8 mouse cellular contexts compared by ENCODE assay signal in the genomic region with DNA sequence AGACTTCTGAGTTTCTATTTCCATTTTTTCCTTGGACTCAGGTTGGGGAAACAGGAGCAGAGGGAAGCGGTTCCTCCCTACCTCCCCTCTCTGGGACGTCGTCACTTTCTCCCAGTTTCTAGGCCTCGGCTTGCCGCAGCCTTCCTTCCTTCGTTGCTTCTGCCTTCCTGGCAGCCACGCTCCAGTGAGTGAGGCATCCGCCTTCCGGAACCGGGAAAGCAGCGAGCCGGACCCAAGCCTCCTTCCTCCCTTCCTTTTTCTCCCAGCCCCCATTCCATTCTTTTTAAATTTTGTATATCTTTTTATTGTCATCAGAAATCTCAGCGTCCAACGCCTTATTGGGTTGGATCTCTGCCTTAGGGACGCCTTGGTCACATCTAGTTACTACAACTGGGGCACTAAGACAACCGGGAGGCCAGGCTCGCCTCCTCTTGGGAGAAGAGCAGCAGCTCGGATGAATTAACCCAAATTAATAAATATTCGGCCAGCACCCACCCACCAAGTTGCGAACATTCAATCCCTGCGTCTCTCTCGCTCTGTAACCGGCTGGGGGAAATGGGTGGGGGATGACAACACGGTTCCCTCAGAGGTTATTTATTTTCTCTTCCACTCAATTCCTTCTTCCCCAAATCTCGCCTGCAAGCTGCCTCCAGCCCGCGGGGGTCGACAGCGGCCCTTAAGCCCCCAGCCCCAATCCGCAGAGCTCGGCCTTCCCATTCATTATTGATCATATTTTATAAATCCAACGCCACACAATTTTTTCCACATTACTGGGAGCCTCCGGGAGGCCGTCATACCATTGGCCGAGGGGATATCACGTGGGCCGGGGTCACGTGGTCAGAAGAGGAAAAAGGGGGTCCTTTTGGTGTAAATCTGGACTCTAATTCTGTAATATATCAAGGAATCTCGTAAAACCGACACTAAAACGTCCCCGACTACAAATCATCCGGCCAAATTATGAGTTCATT. TPM values are rescaled to one million over a fixed set of nuclear protein-coding genes. Genes with fewer than 3 reads are reported as not detected.
DNase-seq lines count a peak whose midpoint lies in the region; ATAC-seq lines count a peak whose summit lies in the region.

A gene (plus strand): TSS at position 853 of the 968 bp plus-strand sequence.

- peaks cover 32% of the 10 kb centered on the region for H3K4me1 ChIP-seq in midbrain, embryonic 10.5 days
- peaks cover 4% of the 10 kb centered on the region; the same call in 1 of the 2 replicates for H3K4me1 ChIP-seq in midbrain, embryonic 16.5 days (ENCODE audit: control insufficient read depth, insufficient read depth, low read length)
- H3K4me1 ChIP-seq in forebrain, embryonic 15.5 days = peaks cover 13% of the 10 kb centered on the region

- no peaks in the 10 kb centered on the region for H3K9me3 ChIP-seq in midbrain, embryonic 10.5 days (replicated peaks)
- no peaks in the 10 kb centered on the region for H3K9me3 ChIP-seq in midbrain, embryonic 16.5 days (replicated peaks; ENCODE audit: control insufficient read depth, low read length, poor library complexity, severe bottlenecking)
- no peaks in the 10 kb centered on the region for H3K9me3 ChIP-seq in forebrain, embryonic 15.5 days

- DNase-seq in midbrain, embryonic 10.5 days (ENCODE audit: low spot score) = no peak
- peak; percentile 91 for DNase-seq in kidney, postnatal 14 days
- DNase-seq in neural tube, embryonic 10.5 days (ENCODE audit: extremely low spot score, low spot score) = peak; percentile 77
- DNase-seq in thymus, adult 18-20 months = no peak
- DNase-seq in cerebellum, postnatal 36 days = no peak
- DNase-seq in layer of hippocampus, adult 9-11 months = no peak

- H3K4me3 ChIP-seq in midbrain, embryonic 10.5 days = peak within 1 kb of the TSS; percentile 30
- no peak within 1 kb of the TSS for H3K4me3 ChIP-seq in midbrain, embryonic 16.5 days (ENCODE audit: low read depth, low read length)
- H3K4me3 ChIP-seq in forebrain, embryonic 15.5 days = no peak within 1 kb of the TSS

- no peak within 1 kb of the TSS for H3K9ac ChIP-seq in midbrain, embryonic 16.5 days (ENCODE audit: low read depth, low read length)
- H3K9ac ChIP-seq in forebrain, embryonic 15.5 days (replicated peaks) = no peak within 1 kb of the TSS

- no peak within 1 kb of the TSS for H3K27ac ChIP-seq in midbrain, embryonic 10.5 days (replicated peaks)
- H3K27ac ChIP-seq in midbrain, embryonic 16.5 days (ENCODE audit: low read length) = no peak within 1 kb of the TSS
- no peak within 1 kb of the TSS for H3K27ac ChIP-seq in forebrain, embryonic 15.5 days (replicated peaks)

- H3K36me3 ChIP-seq in midbrain, embryonic 10.5 days = no peaks in the 10 kb centered on the region
- no peaks in the 10 kb centered on the region for H3K36me3 ChIP-seq in midbrain, embryonic 16.5 days (ENCODE audit: control insufficient read depth, insufficient read depth, low read length)
- no peaks in the 10 kb centered on the region for H3K36me3 ChIP-seq in forebrain, embryonic 15.5 days

- peaks cover 100% of the 10 kb centered on the region for H3K27me3 ChIP-seq in midbrain, embryonic 10.5 days (ENCODE audit: low read depth, poor library complexity, severe bottlenecking)
- H3K27me3 ChIP-seq in midbrain, embryonic 16.5 days (ENCODE audit: control insufficient read depth, insufficient read depth, low read depth, low read length) = peaks cover 75% of the 10 kb centered on the region
- peaks cover 96% of the 10 kb centered on the region for H3K27me3 ChIP-seq in forebrain, embryonic 15.5 days

- no peak for ATAC-seq in midbrain, embryonic 16.5 days
- no peak for ATAC-seq in forebrain, embryonic 15.5 days (replicated peaks)

- H3K4me2 ChIP-seq in midbrain, embryonic 16.5 days (ENCODE audit: low read length) = no peak within 1 kb of the TSS
- 0 out of 2 replicates have a peak within 1 kb of the TSS, but pooled peaks have one; percentile 1 for H3K4me2 ChIP-seq in forebrain, embryonic 15.5 days (replicated peaks)

- 1% methylated on average over 43 of the region's 43 CpGs for WGBS in midbrain, embryonic 10.5 days
- WGBS in midbrain, embryonic 16.5 days = 1% methylated on average over 43 of the region's 43 CpGs
- WGBS in forebrain, embryonic 15.5 days = 2% methylated on average over 43 of the region's 43 CpGs

RNA-seq across cellular contexts. Expression of the gene that starts here (rescaled TPM):
- polyA plus RNA-seq in midbrain, embryonic 10.5 days (2016; fragmentation: Nextera tagmentation; extraction: Ambion mirVana) = not detected in 2 replicates
- not detected in 2 replicates for polyA plus RNA-seq in midbrain, embryonic 16.5 days (2015; fragmentation: Nextera tagmentation; extraction: Ambion mirVana)
- not detected in 2 replicates for polyA plus RNA-seq in forebrain, embryonic 15.5 days (2015; fragmentation: Nextera tagmentation; extraction: Ambion mirVana)

Comparison
In these comparisons a context has a peak if more than half of its experiments do, and no peak if none do; other contexts are left out.
1. DNase-seq: peak in kidney, postnatal 14 days (single experiment) and neural tube, embryonic 10.5 days (single experiment); none in midbrain, embryonic 10.5 days (single experiment), thymus, adult 18-20 months (0 of 2), cerebellum, postnatal 36 days (0 of 2) and layer of hippocampus, adult 9-11 months (single experiment).